Mouse (Mus musculus): Measurements from ENCODE around the gene Fam19a4. TPM values are rescaled to one million over a fixed set of nuclear protein-coding genes. Genes with fewer than 3 reads are reported as not detected.
A peak's percentile ranks its signal among the peaks of the same experiment; 100 is the strongest.

The Fam19a4 gene
- polyA plus RNA-seq, 1 experiment from 2014 or later = 8.0 TPM

- peak overlapping the region; percentile 36 for H3K4me3 ChIP-seq (replicated peaks; ENCODE audit: low read depth, low read length)
- H3K27me3 ChIP-seq (ENCODE audit: control insufficient read depth, insufficient read depth, low read length) = peaks cover 16% of the 10 kb centered on the region
- WGBS = 3% methylated on average over 10 of the region's 10 CpGs
- peak overlapping the region; percentile 27 for H3K9ac ChIP-seq (replicated peaks; ENCODE audit: low read length)
- DNase-seq (no peak), ATAC-seq (ENCODE audit: low FRiP score, low TSS enrichment) (no peak)
- peaks cover 15% of the 10 kb centered on the region for H3K4me1 ChIP-seq (ENCODE audit: control insufficient read depth, insufficient read depth, low read length)
- H3K4me2 ChIP-seq (ENCODE audit: low read length) = peak overlapping the region; percentile 72
- no peaks in the 10 kb centered on the region for H3K36me3 ChIP-seq (ENCODE audit: control insufficient read depth, insufficient read depth, low read length)
- no peak overlapping the region for H3K27ac ChIP-seq (replicated peaks; ENCODE audit: low read depth, low read length)
- no peaks in the 10 kb centered on the region for H3K9me3 ChIP-seq (ENCODE audit: control insufficient read depth, low read length)
Measured at GRCm38 (mm10) chr6:97059599-97059998, 614 bp downstream of the Fam19a4 start.

DNA sequence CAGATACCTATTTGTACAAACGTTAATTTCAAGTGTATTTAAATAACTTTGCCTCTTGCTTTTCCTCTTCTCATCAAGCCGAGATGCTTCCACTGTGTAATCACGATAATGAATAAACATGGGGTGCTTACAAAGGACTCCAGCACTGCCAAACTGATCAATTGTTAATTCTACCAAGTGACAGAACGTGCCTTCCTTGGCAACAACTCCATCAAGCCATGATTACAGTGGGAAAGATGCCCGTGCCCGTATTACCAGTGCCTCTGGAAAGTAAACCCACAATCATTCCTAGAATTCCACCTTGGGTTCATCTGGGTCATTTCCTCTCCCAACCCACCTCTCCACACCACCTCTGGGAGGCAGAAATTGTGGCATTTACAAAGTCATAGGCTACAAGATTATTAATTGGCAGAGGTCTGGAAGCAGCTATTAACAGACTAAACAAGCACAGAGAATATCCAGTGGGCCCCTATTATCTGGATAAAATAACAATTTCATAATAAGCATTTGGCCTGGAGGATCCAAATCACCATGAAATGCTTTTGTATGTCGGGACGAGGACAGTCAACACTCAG, 7.9 kb downstream of the Fam19a4 start:
- no peaks in the 10 kb centered on the region for H3K27me3 ChIP-seq (ENCODE audit: control insufficient read depth, insufficient read depth, low read length)
- H3K4me3 ChIP-seq (replicated peaks; ENCODE audit: low read depth, low read length) = no peak overlapping the region
- no peak overlapping the region for H3K9ac ChIP-seq (replicated peaks; ENCODE audit: low read length)
- peaks cover 9% of the 10 kb centered on the region; the same call in 1 of the 2 replicates for H3K4me1 ChIP-seq (ENCODE audit: control insufficient read depth, insufficient read depth, low read length)
- H3K27ac ChIP-seq (replicated peaks; ENCODE audit: low read depth, low read length) = no peak overlapping the region
- H3K36me3 ChIP-seq (ENCODE audit: control insufficient read depth, insufficient read depth, low read length) = no peaks in the 10 kb centered on the region
- no peak for DNase-seq
- H3K4me2 ChIP-seq (ENCODE audit: low read length) = no peak overlapping the region
- 45% methylated on average over 8 of the region's 8 CpGs for WGBS
- H3K9me3 ChIP-seq (ENCODE audit: control insufficient read depth, low read length) = no peaks in the 10 kb centered on the region
- ATAC-seq (ENCODE audit: low FRiP score, low TSS enrichment) = no peak

- no peak overlapping the region for H3K9ac ChIP-seq (replicated peaks; ENCODE audit: low read length)
- H3K9me3 ChIP-seq (ENCODE audit: control insufficient read depth, low read length) = no peaks in the 10 kb centered on the region
- no peak overlapping the region for H3K4me3 ChIP-seq (replicated peaks; ENCODE audit: low read depth, low read length)
- H3K27ac ChIP-seq (replicated peaks; ENCODE audit: low read depth, low read length) = no peak overlapping the region
- DNase-seq (no peak), ATAC-seq (ENCODE audit: low FRiP score, low TSS enrichment) (no peak)
- H3K4me2 ChIP-seq (ENCODE audit: low read length) = no peak overlapping the region
- 21% methylated on average over 4 of the region's 4 CpGs for WGBS
- H3K27me3 ChIP-seq (ENCODE audit: control insufficient read depth, insufficient read depth, low read length) = no peaks in the 10 kb centered on the region
- peaks cover 9% of the 10 kb centered on the region; the same call in 1 of the 2 replicates for H3K4me1 ChIP-seq (ENCODE audit: control insufficient read depth, insufficient read depth, low read length)
- no peaks in the 10 kb centered on the region for H3K36me3 ChIP-seq (ENCODE audit: control insufficient read depth, insufficient read depth, low read length)
Measured at GRCm38 (mm10) chr6:97048403-97048802, 11.8 kb downstream of the Fam19a4 start.

- Histone ChIP-seq H3K9ac (replicated peaks; ENCODE audit: low read length) (no peak overlapping the region), H3K36me3 (ENCODE audit: control insufficient read depth, insufficient read depth, low read length) (no peaks in the 10 kb centered on the region), H3K27ac (replicated peaks; ENCODE audit: low read depth, low read length) (no peak overlapping the region), H3K27me3 (ENCODE audit: control insufficient read depth, insufficient read depth, low read length) (no peaks in the 10 kb centered on the region), H3K4me2 (ENCODE audit: low read length) (no peak overlapping the region), H3K9me3 (ENCODE audit: control insufficient read depth, low read length) (no peaks in the 10 kb centered on the region), H3K4me3 (replicated peaks; ENCODE audit: low read depth, low read length) (no peak overlapping the region), H3K4me1 (ENCODE audit: control insufficient read depth, insufficient read depth, low read length) (no peaks in the 10 kb centered on the region; the same call in 1 of the 2 replicates)
- DNase-seq (no peak), ATAC-seq (ENCODE audit: low FRiP score, low TSS enrichment) (no peak)
- 92% methylated on average over 4 of the region's 4 CpGs for WGBS
Measured at GRCm38 (mm10) chr6:97046541-97046940, 13.7 kb downstream of the Fam19a4 start.

DNA sequence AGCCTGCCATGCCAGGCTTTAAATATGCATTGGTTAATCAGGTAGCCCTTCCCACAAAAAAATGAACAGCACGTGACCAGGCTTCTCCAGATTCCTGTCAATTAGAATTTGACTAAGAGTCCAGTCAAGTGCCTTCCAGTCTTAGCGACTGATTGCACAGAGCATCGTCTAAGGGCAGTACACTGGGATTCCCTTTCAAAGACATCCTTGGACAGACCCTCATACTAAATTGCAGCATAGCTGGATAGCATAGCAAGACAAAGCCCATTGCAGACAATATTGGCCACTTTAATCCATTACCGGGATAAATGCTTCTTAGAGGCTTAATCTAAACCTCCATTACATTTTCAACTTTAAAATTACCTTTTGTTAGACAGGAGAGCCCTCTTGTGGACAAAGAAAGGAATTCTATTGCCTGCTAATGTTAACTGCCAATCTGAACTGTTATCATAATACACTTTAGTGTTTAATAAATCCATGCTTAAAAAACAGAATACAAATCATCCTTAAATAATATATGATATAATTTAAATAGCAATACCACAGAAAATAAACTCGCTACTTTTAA, 33.0 kb downstream of the Fam19a4 start:
- DNase-seq (peak; percentile 89), ATAC-seq (ENCODE audit: low FRiP score, low TSS enrichment) (no peak; the same call in 1 of the 2 replicates)

GRCm38 (mm10) chr6:97019323-97019722, 40.9 kb downstream of the Fam19a4 start:
- WGBS = 78% methylated on average over 2 of the region's 2 CpGs
- Histone ChIP-seq H3K9me3 (ENCODE audit: control insufficient read depth, low read length) (no peaks in the 10 kb centered on the region), H3K4me3 (replicated peaks; ENCODE audit: low read depth, low read length) (no peak overlapping the region)

More for the DNA sequence above, 33.0 kb downstream of the Fam19a4 start:
- Histone ChIP-seq H3K4me3 (replicated peaks; ENCODE audit: low read depth, low read length) (no peak overlapping the region), H3K9me3 (ENCODE audit: control insufficient read depth, low read length) (no peaks in the 10 kb centered on the region), H3K27ac (replicated peaks; ENCODE audit: low read depth, low read length) (no peak overlapping the region), H3K36me3 (ENCODE audit: control insufficient read depth, insufficient read depth, low read length) (no peaks in the 10 kb centered on the region), H3K9ac (replicated peaks; ENCODE audit: low read length) (no peak overlapping the region), H3K27me3 (ENCODE audit: control insufficient read depth, insufficient read depth, low read length) (no peaks in the 10 kb centered on the region), H3K4me2 (ENCODE audit: low read length) (no peak overlapping the region), H3K4me1 (ENCODE audit: control insufficient read depth, insufficient read depth, low read length) (no peaks in the 10 kb centered on the region)
- 39% methylated on average over 5 of the region's 5 CpGs for WGBS

GRCm38 (mm10) chr6:97016711-97017110, 43.5 kb downstream of the Fam19a4 start:
- 92% methylated on average over 1 of the region's 1 CpGs for WGBS
- H3K9ac ChIP-seq (replicated peaks; ENCODE audit: low read length) = no peak overlapping the region
- H3K9me3 ChIP-seq (ENCODE audit: control insufficient read depth, low read length) = no peaks in the 10 kb centered on the region

More at GRCm38 (mm10) chr6:97019323-97019722, 40.9 kb downstream of the Fam19a4 start:
- Histone ChIP-seq H3K27ac (replicated peaks; ENCODE audit: low read depth, low read length) (no peak overlapping the region), H3K9ac (replicated peaks; ENCODE audit: low read length) (no peak overlapping the region), H3K36me3 (ENCODE audit: control insufficient read depth, insufficient read depth, low read length) (no peaks in the 10 kb centered on the region), H3K4me2 (ENCODE audit: low read length) (no peak overlapping the region), H3K27me3 (ENCODE audit: control insufficient read depth, insufficient read depth, low read length) (no peaks in the 10 kb centered on the region), H3K4me1 (ENCODE audit: control insufficient read depth, insufficient read depth, low read length) (no peaks in the 10 kb centered on the region)
- no peak for DNase-seq
- no peak for ATAC-seq (ENCODE audit: low FRiP score, low TSS enrichment)

DNA sequence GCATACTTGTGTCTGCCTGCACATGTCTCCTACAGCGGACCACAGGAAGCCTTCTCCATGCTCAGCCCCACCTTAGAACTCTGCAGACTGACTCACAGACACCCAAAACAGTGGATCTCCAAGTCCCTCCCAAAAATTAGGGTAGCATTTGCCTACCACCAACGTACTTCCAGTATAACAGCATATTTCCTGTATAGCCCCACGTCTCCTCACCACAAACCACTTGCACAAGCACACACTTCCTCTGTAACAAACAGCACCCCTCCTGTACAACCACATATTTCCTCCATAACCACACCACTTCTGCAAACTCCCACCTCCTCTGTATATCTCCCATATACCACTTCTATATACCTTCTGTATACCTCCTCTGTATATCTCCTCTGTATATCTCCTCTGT, 44.2 kb downstream of the Fam19a4 start:
- Histone ChIP-seq H3K4me1 (ENCODE audit: control insufficient read depth, insufficient read depth, low read length) (no peaks in the 10 kb centered on the region), H3K4me2 (ENCODE audit: low read length) (no peak overlapping the region), H3K9me3 (ENCODE audit: control insufficient read depth, low read length) (no peaks in the 10 kb centered on the region), H3K9ac (replicated peaks; ENCODE audit: low read length) (no peak overlapping the region), H3K27ac (replicated peaks; ENCODE audit: low read depth, low read length) (no peak overlapping the region), H3K36me3 (ENCODE audit: control insufficient read depth, insufficient read depth, low read length) (no peaks in the 10 kb centered on the region), H3K4me3 (replicated peaks; ENCODE audit: low read depth, low read length) (no peak overlapping the region), H3K27me3 (ENCODE audit: control insufficient read depth, insufficient read depth, low read length) (no peaks in the 10 kb centered on the region)
- DNase-seq (no peak), ATAC-seq (ENCODE audit: low FRiP score, low TSS enrichment) (no peak)
- 90% methylated on average over 3 of the region's 3 CpGs for WGBS

More at GRCm38 (mm10) chr6:97016711-97017110, 43.5 kb downstream of the Fam19a4 start:
- H3K27ac ChIP-seq (replicated peaks; ENCODE audit: low read depth, low read length) = no peak overlapping the region
- no peaks in the 10 kb centered on the region for H3K4me1 ChIP-seq (ENCODE audit: control insufficient read depth, insufficient read depth, low read length)
- H3K4me2 ChIP-seq (ENCODE audit: low read length) = no peak overlapping the region
- ATAC-seq (ENCODE audit: low FRiP score, low TSS enrichment) = no peak
- H3K27me3 ChIP-seq (ENCODE audit: control insufficient read depth, insufficient read depth, low read length) = no peaks in the 10 kb centered on the region
- no peaks in the 10 kb centered on the region for H3K36me3 ChIP-seq (ENCODE audit: control insufficient read depth, insufficient read depth, low read length)
- no peak overlapping the region for H3K4me3 ChIP-seq (replicated peaks; ENCODE audit: low read depth, low read length)
- DNase-seq = no peak

GRCm38 (mm10) chr6:97006513-97007094, 53.6 kb downstream of the Fam19a4 start:
- no peak overlapping the region for H3K9ac ChIP-seq (replicated peaks; ENCODE audit: low read length)
- no peaks in the 10 kb centered on the region for H3K4me1 ChIP-seq (ENCODE audit: control insufficient read depth, insufficient read depth, low read length)
- no peaks in the 10 kb centered on the region for H3K36me3 ChIP-seq (ENCODE audit: control insufficient read depth, insufficient read depth, low read length)
- H3K4me2 ChIP-seq (ENCODE audit: low read length) = no peak overlapping the region
- WGBS = 43% methylated on average over 8 of the region's 8 CpGs
- H3K4me3 ChIP-seq (replicated peaks; ENCODE audit: low read depth, low read length) = no peak overlapping the region
- no peaks in the 10 kb centered on the region for H3K27me3 ChIP-seq (ENCODE audit: control insufficient read depth, insufficient read depth, low read length)
- no peak overlapping the region for H3K27ac ChIP-seq (replicated peaks; ENCODE audit: low read depth, low read length)
- DNase-seq (peak; percentile 90), ATAC-seq (ENCODE audit: low FRiP score, low TSS enrichment) (no peak)
- H3K9me3 ChIP-seq (ENCODE audit: control insufficient read depth, low read length) = no peaks in the 10 kb centered on the region
